Mouse (Mus musculus): ENCODE results near the gene Rasgrp4.

The Rasgrp4 gene

DNA sequence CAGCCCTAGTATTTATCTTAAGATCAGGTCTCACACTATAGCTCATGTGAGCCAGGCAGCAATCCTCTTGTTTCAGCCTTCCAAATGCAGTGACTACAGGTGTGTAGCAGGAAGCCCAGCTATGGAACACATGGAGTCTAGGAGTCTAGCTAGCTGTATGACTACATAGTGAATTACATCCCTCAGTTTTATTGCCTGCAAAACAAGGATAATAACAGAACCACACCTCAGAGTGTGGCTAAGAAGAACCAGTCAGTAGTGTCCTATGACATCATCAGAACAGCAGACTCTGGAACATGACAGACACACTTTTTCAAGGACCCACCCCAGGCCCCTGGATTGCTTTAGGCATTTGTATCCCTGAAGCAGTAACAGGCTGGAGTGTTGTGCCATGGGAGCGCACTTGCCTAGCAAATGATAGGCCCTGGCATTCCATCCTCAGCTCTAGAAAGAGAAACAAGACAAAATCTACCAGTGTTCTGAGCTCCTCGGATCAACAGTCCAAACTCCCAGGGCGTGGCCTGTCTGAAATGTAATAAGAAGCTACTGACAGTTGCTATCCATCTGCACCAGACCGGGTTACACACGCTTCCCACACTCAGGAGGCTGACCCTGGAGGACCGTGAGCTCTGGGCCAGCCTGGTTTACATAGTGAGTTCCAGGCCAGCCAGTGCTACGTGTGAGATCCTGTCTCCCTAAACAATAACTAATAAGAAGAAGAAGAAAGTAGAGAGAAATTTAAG, 12.1 kb downstream of the Rasgrp4 start:
- ATAC-seq (ENCODE audit: insufficient number of reproducible peaks, low FRiP score, low TSS enrichment), result no peak

- no peak for ATAC-seq (ENCODE audit: insufficient number of reproducible peaks, low FRiP score, low TSS enrichment)
These were observed 14.1 kb downstream of the Rasgrp4 start for GRCm38 (mm10) chr7:29148771-29149170.

DNA sequence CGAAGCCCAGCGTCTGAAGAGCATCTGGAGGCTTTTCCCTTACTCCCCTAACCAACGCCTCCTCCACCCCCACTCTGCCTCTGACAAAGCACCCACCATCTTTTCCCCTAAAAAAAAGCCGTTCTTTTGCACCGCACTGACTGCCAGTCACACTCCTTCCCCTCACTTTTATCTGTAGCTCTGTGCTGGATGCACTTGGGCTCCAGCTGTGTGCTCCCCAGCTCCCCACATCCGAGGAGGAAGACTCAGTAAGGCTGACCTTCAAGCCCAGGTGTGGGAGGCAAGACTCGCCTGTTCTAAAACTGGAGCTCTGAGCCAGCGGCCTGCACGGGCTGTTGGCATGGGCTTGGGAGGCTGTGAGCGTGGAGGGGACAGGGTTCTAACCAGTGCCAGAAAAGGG, 16.8 kb downstream of the Rasgrp4 start:
- no peak for ATAC-seq (ENCODE audit: insufficient number of reproducible peaks, low FRiP score, low TSS enrichment)

- no peak for ATAC-seq (ENCODE audit: insufficient number of reproducible peaks, low FRiP score, low TSS enrichment)
These were observed 19.5 kb downstream of the Rasgrp4 start for GRCm38 (mm10) chr7:29154018-29154720.

- ATAC-seq (ENCODE audit: insufficient number of reproducible peaks, low FRiP score, low TSS enrichment), result peak; percentile 79
These were observed 20.7 kb downstream of the Rasgrp4 start for GRCm38 (mm10) chr7:29155196-29155837.

- ATAC-seq (ENCODE audit: insufficient number of reproducible peaks, low FRiP score, low TSS enrichment), result peak; percentile 80
These were observed 21.5 kb downstream of the Rasgrp4 start, which contains the start of gene Fam98c for GRCm38 (mm10) chr7:29155838-29156782. Gene Fam98c (minus strand): TSS chr7:29156234.

- no peak for ATAC-seq (ENCODE audit: insufficient number of reproducible peaks, low FRiP score, low TSS enrichment)
These were observed 23.6 kb downstream of the Rasgrp4 start for GRCm38 (mm10) chr7:29158264-29158663.

- no peak for ATAC-seq (ENCODE audit: insufficient number of reproducible peaks, low FRiP score, low TSS enrichment)
These were observed 27.6 kb downstream of the Rasgrp4 start for GRCm38 (mm10) chr7:29162294-29162693.

- ATAC-seq (ENCODE audit: insufficient number of reproducible peaks, low FRiP score, low TSS enrichment), result no peak
These were observed 28.3 kb downstream of the Rasgrp4 start for GRCm38 (mm10) chr7:29162750-29163525.

DNA sequence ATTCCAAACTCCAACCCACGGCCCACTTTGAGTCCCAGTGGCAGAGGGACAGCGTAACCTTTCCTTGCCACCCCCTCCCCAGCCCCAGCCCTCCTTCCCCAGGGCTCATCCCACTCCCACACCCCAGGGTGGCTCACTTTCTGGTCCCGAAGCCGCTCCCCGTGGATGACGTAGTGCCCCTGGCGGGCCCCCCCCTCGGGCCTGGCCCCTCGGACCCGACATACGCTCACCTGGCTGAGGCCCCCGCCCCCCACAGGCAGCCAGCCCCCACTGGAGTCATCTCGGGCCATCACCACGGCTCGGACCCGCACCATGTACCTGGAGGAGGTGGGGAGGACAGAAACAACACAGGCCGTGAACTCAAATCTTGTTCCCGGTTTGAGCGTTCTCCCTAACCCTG, 33.0 kb downstream of the Rasgrp4 start:
- ATAC-seq (ENCODE audit: insufficient number of reproducible peaks, low FRiP score, low TSS enrichment), result no peak

DNA sequence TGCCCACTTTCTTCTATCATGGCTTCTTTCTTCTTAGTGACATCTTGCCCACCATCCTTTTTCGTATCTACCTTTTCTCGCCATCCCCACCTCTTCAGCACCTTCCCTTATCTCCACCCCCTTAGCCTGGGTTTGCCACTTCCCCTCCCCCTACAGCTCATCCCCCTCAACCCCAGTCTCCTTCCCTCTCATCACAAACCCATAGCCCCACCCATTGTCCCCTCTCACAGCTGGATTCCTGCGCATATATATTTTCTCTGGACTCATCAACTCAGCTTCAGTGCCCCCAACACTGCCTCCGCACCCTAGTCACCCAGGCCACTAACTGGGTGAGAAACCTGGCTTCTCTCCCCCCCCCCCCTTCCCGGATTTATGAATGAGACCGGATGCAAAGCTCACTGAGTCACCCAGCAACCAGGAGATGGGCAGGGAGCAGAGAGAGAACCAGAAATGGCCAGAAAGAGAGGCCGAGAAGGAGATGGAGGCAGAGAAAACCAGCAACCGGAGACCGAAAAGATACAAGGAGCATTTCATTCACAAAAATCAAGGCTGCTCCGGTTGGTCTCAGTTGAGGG, 33.6 kb downstream of the Rasgrp4 start:
- ATAC-seq (ENCODE audit: insufficient number of reproducible peaks, low FRiP score, low TSS enrichment), result no peak

DNA sequence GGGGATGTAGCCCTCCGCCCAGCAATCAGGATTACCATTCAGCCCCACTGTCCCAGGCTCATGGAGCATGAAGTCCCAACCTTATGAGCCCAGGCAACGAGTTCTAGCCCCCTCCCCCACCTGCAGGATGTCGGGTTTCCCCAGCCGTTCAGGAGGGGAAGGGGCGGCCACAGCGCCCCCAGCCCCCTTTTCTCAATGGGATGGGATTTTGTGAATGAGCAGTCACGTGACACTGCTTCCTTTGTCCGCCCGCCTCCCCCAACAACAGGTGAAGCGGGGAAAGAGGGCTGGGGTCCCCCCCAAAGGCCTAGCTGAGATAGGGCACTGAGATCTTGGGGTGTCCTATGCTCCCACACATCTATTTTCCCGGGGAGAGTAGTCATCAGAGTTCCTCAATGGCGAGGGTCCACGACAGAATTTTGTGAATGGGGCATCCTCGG, 34.2 kb downstream of the Rasgrp4 start:
- no peak for ATAC-seq (ENCODE audit: insufficient number of reproducible peaks, low FRiP score, low TSS enrichment)

DNA sequence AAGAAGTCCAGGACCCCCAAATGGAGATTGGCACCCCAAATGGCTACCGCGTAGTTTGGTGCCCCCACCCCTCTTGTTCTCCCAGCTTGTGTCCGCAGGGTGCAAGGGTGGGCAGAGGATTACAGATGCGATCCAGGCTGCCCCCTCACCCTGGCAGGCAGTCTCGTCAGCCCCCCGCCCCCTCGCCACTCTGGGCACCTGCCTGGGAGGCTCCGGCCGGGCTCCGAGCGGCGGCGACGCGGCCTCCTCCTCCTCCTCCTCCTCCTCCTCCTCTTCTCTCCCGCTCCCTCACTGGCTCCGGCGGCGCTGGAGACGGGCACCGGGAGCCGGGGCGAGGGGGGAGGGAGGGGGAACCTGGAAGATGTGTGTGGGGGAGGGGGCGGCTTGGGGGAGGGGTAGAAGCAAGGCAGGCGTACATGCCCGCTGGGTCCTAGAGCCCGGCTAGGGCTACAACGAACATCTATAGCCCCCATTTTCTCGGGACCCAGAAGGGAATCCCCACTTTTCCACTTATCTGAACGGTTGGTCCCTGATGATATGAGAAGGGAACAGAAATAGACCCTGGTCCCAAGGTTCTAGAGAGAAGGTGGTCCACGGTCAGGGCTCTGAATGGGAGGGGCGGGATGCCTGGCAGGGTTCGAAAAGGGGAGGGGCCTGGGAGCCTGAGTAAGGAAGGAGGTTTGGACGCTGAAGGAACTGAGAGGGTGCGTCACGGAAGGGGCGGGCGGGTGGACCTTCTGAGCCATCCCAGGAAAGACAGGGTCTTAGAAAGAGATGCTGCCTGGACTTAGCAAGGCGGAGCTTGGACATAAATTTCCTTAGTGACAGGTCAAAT, 34.8 kb downstream of the Rasgrp4 start:
- peak; percentile 80 for ATAC-seq (ENCODE audit: insufficient number of reproducible peaks, low FRiP score, low TSS enrichment)

DNA sequence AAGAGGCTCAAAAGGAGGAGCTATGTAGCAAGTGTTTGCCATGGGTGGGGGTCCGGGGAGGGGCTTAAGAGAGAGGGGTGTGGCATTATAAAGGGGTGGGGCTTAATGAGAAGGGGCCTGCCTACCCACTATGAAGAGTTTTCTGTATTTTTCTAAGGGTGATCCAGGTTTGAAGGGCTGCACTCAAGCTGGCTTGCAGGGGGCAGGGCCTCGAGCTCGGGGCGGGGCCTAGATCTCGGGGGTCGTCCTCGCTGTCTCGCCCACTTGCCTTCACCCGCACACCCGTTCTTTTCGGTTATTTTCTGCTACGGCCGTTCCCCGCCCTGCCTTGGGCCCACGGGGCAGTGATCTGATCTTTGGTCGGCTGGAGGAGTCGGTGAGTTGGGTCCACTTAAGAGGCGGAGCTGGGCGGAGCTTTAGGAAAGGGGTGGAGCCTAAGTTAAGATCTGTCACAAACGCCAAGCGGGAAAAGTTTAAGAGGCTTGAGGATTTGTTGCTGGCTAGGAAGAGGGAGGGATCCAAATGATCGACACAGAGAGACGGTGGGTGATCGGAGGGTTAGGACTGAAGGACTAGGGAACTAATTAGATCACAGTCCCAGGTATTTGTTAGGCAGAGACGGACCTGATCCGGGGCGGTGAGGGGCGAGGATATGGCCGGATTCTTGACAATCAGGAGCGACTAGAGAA, 35.6 kb downstream of the Rasgrp4 start, which contains the start of the genes Ggn and Spred3:
Gene Ggn (plus strand): TSS at position 145 of the 689 bp plus-strand sequence.
Gene Spred3 (minus strand): TSS at position 346 of the 689 bp plus-strand sequence.
- no peak; the same call in 1 of the 2 replicates for ATAC-seq (ENCODE audit: insufficient number of reproducible peaks, low FRiP score, low TSS enrichment)

- no peak for ATAC-seq (ENCODE audit: insufficient number of reproducible peaks, low FRiP score, low TSS enrichment)
These were observed 36.3 kb downstream of the Rasgrp4 start for GRCm38 (mm10) chr7:29170755-29171561.

- ATAC-seq (ENCODE audit: insufficient number of reproducible peaks, low FRiP score, low TSS enrichment), result no peak
These were observed 37.0 kb downstream of the Rasgrp4 start for GRCm38 (mm10) chr7:29171562-29172097.
